ENCODE assay signal across 9 mouse cellular contexts in genomic region chr14:59626711-59627110, GRCm38 (mm10). TPM values are rescaled to one million over a fixed set of nuclear protein-coding genes. Genes with fewer than 3 reads are reported as not detected.
DNase-seq lines count a peak whose midpoint lies in the region; ATAC-seq and TF ChIP-seq lines count a peak whose summit lies in the region.
"Had no signal": no experiment of that assay in that cellular context is flagged by ENCODE, and none has a peak within 500 bp of the region (broad histone marks: within the 10 kb centered on the region; RNA-seq: fewer than 3 reads in every experiment).

No protein-coding gene starts in this region.

- DNase-seq in heart, adult 2 months, result no peak
- DNase-seq in forebrain, embryonic 10.5 days (ENCODE audit: extremely low spot score, low spot score), result no peak
- DNase-seq in midbrain, embryonic 14.5 days, result peak; percentile 54
- no peak for DNase-seq in MN1 (ENCODE audit: low spot score)
- no peak for DNase-seq in frontal cortex, postnatal 36 days (ENCODE audit: low spot score in 2 of 2)

- peak overlapping the region; percentile 68 for H3K4me3 ChIP-seq in heart, embryonic 11.5 days (ENCODE audit: low read depth, low read length)
- H3K4me3 ChIP-seq in heart, adult 2 months, result no peak overlapping the region
- peak overlapping the region; percentile 70 for H3K4me3 ChIP-seq in forebrain, embryonic 10.5 days
- H3K4me3 ChIP-seq in kidney, embryonic 16.5 days (ENCODE audit: low read length), result peak overlapping the region; percentile 58
- peak overlapping the region; percentile 61 for H3K4me3 ChIP-seq in midbrain, embryonic 14.5 days (replicated peaks; ENCODE audit: low read depth, low read length)

- peak overlapping the region; percentile 81 for H3K9ac ChIP-seq in heart, embryonic 11.5 days (ENCODE audit: low read depth, low read length)
- H3K9ac ChIP-seq in heart, adult 2 months (ENCODE audit: low read depth, low read length), result no peak overlapping the region
- peak overlapping the region; percentile 71 for H3K9ac ChIP-seq in kidney, embryonic 16.5 days (replicated peaks; ENCODE audit: low read length)
- H3K9ac ChIP-seq in midbrain, embryonic 14.5 days (replicated peaks; ENCODE audit: low read length), result peak overlapping the region; percentile 58; the same call in 1 of the 2 replicates

- ATAC-seq in heart, embryonic 11.5 days (replicated peaks; ENCODE audit: insufficient number of reproducible peaks, low FRiP score, low TSS enrichment), result no peak
- no peak for ATAC-seq in kidney, embryonic 16.5 days (ENCODE audit: low FRiP score, low TSS enrichment)
- no peak for ATAC-seq in midbrain, embryonic 14.5 days (ENCODE audit: low FRiP score, low TSS enrichment)
- no peak for ATAC-seq in inflammation-experienced regulatory T-cells, adult 6 months

- peaks cover 3% of the 10 kb centered on the region; the same call in 1 of the 2 replicates for H3K4me1 ChIP-seq in heart, embryonic 11.5 days (ENCODE audit: control insufficient read depth, insufficient read depth, low read length)
- H3K4me1 ChIP-seq in heart, adult 2 months (ENCODE audit: control insufficient read depth, insufficient read depth, low read length), result no peaks in the 10 kb centered on the region
- peaks cover 58% of the 10 kb centered on the region for H3K4me1 ChIP-seq in forebrain, embryonic 10.5 days
- H3K4me1 ChIP-seq in kidney, embryonic 16.5 days (ENCODE audit: insufficient read depth, low read length), result peaks cover 21% of the 10 kb centered on the region
- H3K4me1 ChIP-seq in midbrain, embryonic 14.5 days (ENCODE audit: control insufficient read depth, insufficient read depth, low read length), result peaks cover 7% of the 10 kb centered on the region; the same call in 1 of the 2 replicates

- intact Hi-C loops in heart, adult 2 months (cut with DNase I), result no loop called here

- no peak for TF ChIP-seq EP300 in heart, adult 2 months (IDR thresholded peaks at IDR 0.05; ENCODE audit: insufficient read depth, low read depth, low read length)

- no peak for TF ChIP-seq POLR2A in heart, adult 2 months (IDR thresholded peaks at IDR 0.05; ENCODE audit: insufficient read depth, low read depth, low read length)

- H3K27me3 ChIP-seq in heart, embryonic 11.5 days (ENCODE audit: control insufficient read depth, insufficient read depth, low read length), result no peaks in the 10 kb centered on the region; the same call in 1 of the 2 replicates
- no peaks in the 10 kb centered on the region; the same call in 1 of the 2 replicates for H3K27me3 ChIP-seq in heart, adult 2 months (ENCODE audit: control insufficient read depth, insufficient read depth, low read length)
- H3K27me3 ChIP-seq in forebrain, embryonic 10.5 days (ENCODE audit: poor library complexity, severe bottlenecking), result peaks cover 72% of the 10 kb centered on the region
- H3K27me3 ChIP-seq in kidney, embryonic 16.5 days (ENCODE audit: insufficient read depth, low read length), result peaks cover 24% of the 10 kb centered on the region
- H3K27me3 ChIP-seq in midbrain, embryonic 14.5 days (ENCODE audit: control insufficient read depth, insufficient read depth, low read length), result peaks cover 8% of the 10 kb centered on the region; the same call in 1 of the 2 replicates

- 29% methylated on average over 8 of the region's 8 CpGs for WGBS in heart, embryonic 11.5 days (ENCODE audit: insufficient replicate concordance)
- 56% methylated on average over 8 of the region's 8 CpGs for WGBS in heart, adult 2 months
- WGBS in forebrain, embryonic 10.5 days, result 7% methylated on average over 8 of the region's 8 CpGs
- WGBS in kidney, embryonic 16.5 days, result 15% methylated on average over 8 of the region's 8 CpGs
- WGBS in midbrain, embryonic 14.5 days, result 19% methylated on average over 8 of the region's 8 CpGs

- no peaks in the 10 kb centered on the region for H3K79me2 ChIP-seq in heart, adult 2 months (replicated peaks; ENCODE audit: control insufficient read depth, insufficient read depth, low read length)

- peak overlapping the region; percentile 79; the same call in 1 of the 2 replicates for H3K27ac ChIP-seq in heart, embryonic 11.5 days (ENCODE audit: low read depth, low read length)
- no peak overlapping the region for H3K27ac ChIP-seq in heart, adult 2 months
- peak overlapping the region; percentile 93 for H3K27ac ChIP-seq in forebrain, embryonic 10.5 days
- H3K27ac ChIP-seq in kidney, embryonic 16.5 days (ENCODE audit: low read length), result peak overlapping the region; percentile 73; the same call in 1 of the 2 replicates
- H3K27ac ChIP-seq in midbrain, embryonic 14.5 days (replicated peaks; ENCODE audit: low read depth, low read length), result no peak overlapping the region

- no peaks in the 10 kb centered on the region for H3K9me3 ChIP-seq in heart, embryonic 11.5 days (replicated peaks; ENCODE audit: control insufficient read depth, low read length)
- no peaks in the 10 kb centered on the region for H3K9me3 ChIP-seq in forebrain, embryonic 10.5 days
- H3K9me3 ChIP-seq in kidney, embryonic 16.5 days (ENCODE audit: low read length), result no peaks in the 10 kb centered on the region
- no peaks in the 10 kb centered on the region for H3K9me3 ChIP-seq in midbrain, embryonic 14.5 days (ENCODE audit: control insufficient read depth, low read length)

- peak overlapping the region; percentile 90 for H3K4me2 ChIP-seq in heart, embryonic 11.5 days
- H3K4me2 ChIP-seq in kidney, embryonic 16.5 days (replicated peaks; ENCODE audit: low read depth, low read length), result peak overlapping the region; percentile 74
- peak overlapping the region; percentile 83 for H3K4me2 ChIP-seq in midbrain, embryonic 14.5 days (ENCODE audit: low read length)

- peaks cover 3% of the 10 kb centered on the region; the same call in 1 of the 2 replicates for H3K36me3 ChIP-seq in heart, embryonic 11.5 days (ENCODE audit: control insufficient read depth, insufficient read depth, low read length)
- H3K36me3 ChIP-seq in heart, adult 2 months (ENCODE audit: control insufficient read depth, insufficient read depth, low read length), result no peaks in the 10 kb centered on the region
- peaks cover 26% of the 10 kb centered on the region for H3K36me3 ChIP-seq in forebrain, embryonic 10.5 days (replicated peaks)
- H3K36me3 ChIP-seq in kidney, embryonic 16.5 days (ENCODE audit: insufficient read depth, low read length), result no peaks in the 10 kb centered on the region
- 0 out of 2 replicates have a peak, but pooled peaks cover 4% of the 10 kb centered on the region for H3K36me3 ChIP-seq in midbrain, embryonic 14.5 days (ENCODE audit: control insufficient read depth, insufficient read depth, low read length)

- TF ChIP-seq CTCF in heart, adult 2 months (IDR thresholded peaks at IDR 0.05), result no peak

RNA-seq across cellular contexts. Expression of gene Shisa2, which starts 1.6 kb away (rescaled TPM):
- polyA plus RNA-seq in heart, embryonic 11.5 days (2014; fragmentation: Nextera tagmentation; extraction: Ambion mirVana), result 15.8 and 17.3 TPM in 2 replicates
- 1 to 10 TPM in 1 of 2 experiments, under 1 TPM in 1; 0.96 to 1.0 TPM for total RNA-seq in heart, adult 2 months (2021)
- polyA plus RNA-seq in heart, adult 2 months (2012; rRNA removed), result 1.4 and 2.0 TPM in 2 replicates
- polyA plus RNA-seq in forebrain, embryonic 10.5 days (2016; fragmentation: Nextera tagmentation; extraction: Ambion mirVana), result 23.3 and 30.5 TPM in 2 replicates
- 12.8 and 13.0 TPM in 2 replicates for polyA plus RNA-seq in kidney, embryonic 16.5 days (2015; fragmentation: Nextera tagmentation; extraction: Ambion mirVana)
- 4.9 and 5.4 TPM in 2 replicates for polyA plus RNA-seq in midbrain, embryonic 14.5 days (2014; fragmentation: Nextera tagmentation; extraction: Ambion mirVana)
- polyA plus RNA-seq in inflammation-experienced regulatory T-cells, adult 6 months (2017; shearing (Covaris generic)), result not detected
- total RNA-seq: neutrophil, adult 5-6 weeks had no signal

RNA-seq across cellular contexts. Expression of gene Cdadc1, which starts 29.0 kb away (rescaled TPM):
- polyA plus RNA-seq in heart, embryonic 11.5 days (2014; fragmentation: Nextera tagmentation; extraction: Ambion mirVana), result 26.3 and 32.8 TPM in 2 replicates
- 10 to 100 TPM; 43.9 to 50.4 TPM for total RNA-seq in heart, adult 2 months (2021)
- polyA plus RNA-seq in heart, adult 2 months (2012; rRNA removed), result 8.0 and 12.0 TPM in 2 replicates
- 23.5 and 26.6 TPM in 2 replicates for polyA plus RNA-seq in forebrain, embryonic 10.5 days (2016; fragmentation: Nextera tagmentation; extraction: Ambion mirVana)
- polyA plus RNA-seq in kidney, embryonic 16.5 days (2015; fragmentation: Nextera tagmentation; extraction: Ambion mirVana), result 38.9 and 41.7 TPM in 2 replicates
- 31.6 and 39.4 TPM in 2 replicates for polyA plus RNA-seq in midbrain, embryonic 14.5 days (2014; fragmentation: Nextera tagmentation; extraction: Ambion mirVana)
- 10 to 100 TPM; 33.3 to 56.1 (median 37.0) TPM for polyA plus RNA-seq in inflammation-experienced regulatory T-cells, adult 6 months (2017; shearing (Covaris generic))

Comparison
In these comparisons a context has a peak if more than half of its experiments do, and no peak if none do; other contexts are left out.
1. H3K27ac ChIP-seq: peak in heart, embryonic 11.5 days (single experiment), forebrain, embryonic 10.5 days (single experiment) and kidney, embryonic 16.5 days (single experiment); none in heart, adult 2 months (single experiment) and midbrain, embryonic 14.5 days (single experiment).
2. Peak in every context shown above with its lines, with median percentiles within 50 percentile points of each other: H3K4me2 ChIP-seq.